Mouse (Mus musculus) brain, embryonic 14.5 days (tissue): ENCODE data around the gene Kcnh5.

Experiments
- CTCF ChIP-seq: fragments of 200-500 bp; IDR thresholded peaks from 2 replicates; pipeline ENCODE4 v1.5.1; 2012; ENCODE audit warnings: inconsistent platforms, mild to moderate bottlenecking, moderate library complexity, borderline replicate concordance; ENCODE audit not compliant: insufficient read depth, insufficient read length; ENCODE audit errors: extremely low read depth
- POLR2A ChIP-seq: fragments of 200-500 bp; IDR thresholded peaks from 2 replicates; pipeline ENCODE4 v1.6.1; 2012; ENCODE audit warnings: mild to moderate bottlenecking, inconsistent platforms, borderline replicate concordance; ENCODE audit not compliant: poor library complexity, insufficient read depth, insufficient read length, severe bottlenecking; ENCODE audit errors: extremely low read depth

- TF ChIP-seq CTCF: no peak
- no peak for TF ChIP-seq POLR2A
Measured at GRCm38 (mm10) chr12:75053731-75054130, 123.4 kb downstream of the Kcnh5 start.
